Mouse (Mus musculus) gonadal fat pad, adult 2 months (tissue): ENCODE measurements around the gene Prkce. TPM values are rescaled to one million over a fixed set of nuclear protein-coding genes. Genes with fewer than 3 reads are reported as not detected.

Source experiments
- DNase-seq: peaks from one replicate; pipeline ENCODE4 v3.0.0-alpha.2; 2012; ENCODE audit warnings: low read depth
- polyA plus RNA-seq: library from polyadenylated mRNA; depleted of rRNA; stranded (reverse); fragments of >200 nt; gene quantifications from 2 replicates; pipeline ENCODE4 v1.2.3, GENCODE M21; 2012; rRNA removed

Prkce gene
- 3.6 and 6.0 TPM in 2 replicates for polyA plus RNA-seq

DNA sequence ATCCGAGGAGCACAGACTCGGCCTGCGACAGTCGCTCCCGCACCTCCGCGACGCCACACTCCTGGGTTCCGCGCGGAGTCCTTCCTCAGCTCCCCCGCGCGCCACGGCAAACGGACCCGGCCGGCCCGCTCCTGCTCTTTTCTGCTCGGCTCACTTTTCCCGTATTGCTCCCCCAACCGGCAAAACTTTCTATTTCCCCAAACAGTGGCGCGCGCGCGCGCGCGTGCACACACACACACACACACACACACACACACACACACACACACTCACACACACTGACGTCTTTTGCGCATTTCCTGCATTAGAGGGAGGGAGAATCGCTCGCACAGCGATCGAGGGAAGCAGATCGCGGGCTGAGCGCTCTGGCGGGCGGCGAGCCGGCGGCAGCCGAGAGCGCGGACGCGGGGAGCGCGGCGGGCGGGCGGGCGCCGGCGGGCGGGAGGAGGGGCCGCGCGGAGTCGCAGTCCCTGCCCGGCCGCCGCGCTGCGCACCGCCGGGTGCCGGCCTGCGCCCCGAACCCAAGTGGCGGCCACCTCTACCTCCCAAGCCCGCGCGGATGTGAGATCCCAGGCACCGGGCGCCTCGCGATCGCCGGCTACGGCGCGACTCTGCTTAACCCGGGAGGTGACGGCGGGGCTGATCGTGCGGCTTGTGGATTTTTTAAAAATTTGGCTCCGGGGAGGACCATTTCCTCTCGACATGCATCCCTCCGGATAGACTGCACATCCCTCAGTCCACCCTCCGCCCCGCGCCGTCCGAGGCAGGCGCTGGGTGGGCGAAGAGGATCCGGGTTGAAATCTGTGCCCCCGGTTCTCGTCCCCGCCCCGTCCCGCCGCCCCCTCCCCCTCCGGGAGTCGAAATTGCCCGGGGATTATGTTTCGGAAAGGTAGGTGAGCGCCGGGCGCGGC lies at the start of gene Prkce:
Prkce (plus strand) TSS at position 466 of the 911 bp plus-strand sequence.
- DNase-seq: no peak

DNA sequence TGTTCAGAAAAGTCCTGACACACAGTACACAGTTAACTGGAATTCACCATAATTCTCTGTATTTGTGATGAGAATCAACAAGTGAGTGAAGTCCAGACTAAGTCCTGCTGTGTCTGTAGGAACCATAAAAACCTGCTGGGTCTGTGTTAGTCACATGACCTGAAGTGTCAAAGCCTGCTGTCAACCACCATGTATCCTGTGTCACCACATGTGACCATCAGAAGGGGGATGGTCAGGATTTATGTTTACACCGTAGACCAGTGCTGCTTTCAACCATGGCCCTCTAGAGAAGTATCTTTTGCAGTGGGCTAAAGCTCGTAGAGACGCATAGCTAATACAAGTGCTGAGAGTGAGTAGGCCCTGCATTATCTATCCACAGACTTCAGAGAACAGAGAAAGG lies 44.4 kb upstream of the Prkce start:
- no peak for DNase-seq

DNA sequence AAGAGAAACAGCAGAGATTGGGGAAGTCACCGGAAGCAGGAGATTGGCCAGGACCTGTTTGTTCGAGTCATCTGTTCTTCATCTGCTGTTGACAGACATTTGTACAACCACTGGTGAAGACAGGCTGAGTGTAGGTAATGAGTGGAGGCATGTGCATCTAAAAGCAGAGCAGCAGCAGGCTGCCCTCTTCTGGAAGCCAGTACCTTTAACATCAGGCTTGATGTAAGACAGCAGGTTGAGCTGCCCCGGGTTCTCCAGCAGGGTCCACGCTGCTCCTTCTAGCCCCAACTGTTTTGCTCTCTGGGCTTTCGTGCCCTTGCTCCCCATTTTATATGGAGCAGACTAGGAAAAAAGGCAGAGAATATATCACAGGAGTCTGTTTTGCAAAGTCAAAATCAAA lies 41.7 kb upstream of the Prkce start:
- DNase-seq: no peak

DNA sequence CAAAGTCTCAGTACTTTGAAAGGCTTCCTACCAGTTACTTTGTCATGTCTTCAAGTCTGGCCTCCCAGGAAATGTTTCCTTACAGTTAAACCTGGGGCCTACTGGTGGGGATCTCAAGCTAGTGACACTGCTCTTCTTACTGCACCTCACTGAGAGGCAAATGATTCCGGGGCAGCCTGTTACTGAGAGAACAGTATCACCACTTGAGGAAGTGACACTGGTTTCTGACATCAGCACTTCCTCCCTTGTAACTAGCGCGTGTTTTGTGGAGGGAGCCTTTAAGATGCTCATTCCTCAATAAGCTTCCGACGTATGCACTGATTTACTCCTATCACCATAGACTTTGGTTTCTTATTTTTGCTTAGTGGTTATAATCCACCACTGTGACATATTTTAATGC lies 39.4 kb upstream of the Prkce start:
- no peak for DNase-seq

DNA sequence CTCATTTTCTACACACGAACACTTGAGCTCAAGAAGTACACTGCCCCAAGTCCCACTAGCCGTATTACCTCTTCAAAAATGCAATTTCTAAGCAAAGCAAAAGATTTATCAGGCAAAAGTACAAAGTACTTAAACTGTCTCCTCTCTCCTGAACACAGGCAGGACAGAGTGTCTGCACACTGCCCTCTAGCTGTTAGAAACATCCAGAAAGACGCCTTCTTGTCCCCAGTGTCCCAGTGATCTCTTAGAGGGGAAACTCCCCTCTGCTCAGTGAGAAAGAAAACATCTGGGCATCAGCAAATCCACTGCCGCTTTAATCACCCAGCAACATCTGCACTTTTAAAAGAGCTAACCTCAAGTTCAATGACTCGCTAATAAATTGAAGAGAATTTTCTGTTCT lies 35.1 kb upstream of the Prkce start:
- DNase-seq: no peak

DNA sequence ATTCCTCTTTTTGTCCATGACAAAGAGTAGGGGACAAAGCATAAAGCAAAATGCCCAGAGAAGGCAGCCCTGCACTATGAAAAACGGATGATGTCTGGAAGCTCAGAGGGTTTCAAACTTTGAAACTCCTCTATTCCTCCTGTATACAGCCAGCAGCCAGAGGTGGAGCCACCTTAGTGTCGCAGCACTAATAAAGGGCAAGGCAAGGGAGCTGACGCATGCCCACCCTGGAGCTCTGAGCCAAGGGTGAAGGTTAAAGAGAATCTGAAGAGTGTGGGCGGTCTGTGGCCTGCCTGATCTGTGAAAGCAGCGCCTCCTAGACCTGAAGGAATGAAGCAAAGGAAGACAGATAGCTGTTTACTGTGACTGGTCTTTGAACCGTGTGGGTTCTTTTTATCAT lies 33.1 kb upstream of the Prkce start:
- DNase-seq: no peak

DNA sequence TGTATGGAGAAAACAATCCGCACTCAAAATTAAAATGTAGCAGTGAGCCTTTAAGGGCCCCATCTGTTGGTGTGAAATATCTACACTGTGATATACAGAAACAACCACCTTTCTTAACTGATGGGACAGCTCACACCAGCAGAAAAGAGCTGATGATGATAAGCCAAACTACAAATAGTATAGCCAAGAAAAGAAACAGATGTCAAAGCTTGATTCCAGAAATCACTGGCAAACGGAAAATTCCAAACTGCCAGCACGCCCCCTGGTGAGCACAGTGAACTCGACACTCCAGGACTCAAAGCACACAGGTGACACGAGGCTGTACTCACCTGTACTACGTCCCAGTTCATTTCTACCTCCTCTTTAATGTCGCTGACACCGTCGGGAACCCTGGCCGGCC lies 31.8 kb upstream of the Prkce start:
- no peak for DNase-seq

DNA sequence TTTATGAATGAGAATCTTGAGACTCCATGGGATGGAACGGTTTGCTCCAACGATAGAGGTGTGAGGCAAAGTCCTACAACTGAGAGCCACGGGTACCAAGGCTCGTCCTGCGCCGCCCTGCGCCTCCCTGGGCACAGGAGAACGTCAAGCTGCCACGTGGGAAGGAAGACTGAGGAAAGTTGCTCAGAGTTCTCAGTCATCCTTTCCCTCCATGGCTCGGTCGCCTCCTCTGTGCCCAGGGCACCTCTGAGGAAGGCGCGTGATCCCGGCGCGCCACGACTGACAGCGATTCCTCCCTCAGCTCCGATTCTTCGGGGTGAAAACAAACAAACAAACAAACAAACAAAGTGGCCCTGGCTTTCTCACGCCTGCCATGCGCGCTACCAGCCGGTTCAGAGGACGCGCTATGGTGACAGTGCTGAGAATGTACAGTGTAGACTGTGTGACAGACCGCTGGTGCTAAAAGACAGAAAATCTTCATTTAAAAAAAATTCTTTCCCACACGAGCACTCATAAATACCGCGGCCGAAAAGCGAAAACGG lies 23.0 kb upstream of the Prkce start:
- no peak for DNase-seq

DNA sequence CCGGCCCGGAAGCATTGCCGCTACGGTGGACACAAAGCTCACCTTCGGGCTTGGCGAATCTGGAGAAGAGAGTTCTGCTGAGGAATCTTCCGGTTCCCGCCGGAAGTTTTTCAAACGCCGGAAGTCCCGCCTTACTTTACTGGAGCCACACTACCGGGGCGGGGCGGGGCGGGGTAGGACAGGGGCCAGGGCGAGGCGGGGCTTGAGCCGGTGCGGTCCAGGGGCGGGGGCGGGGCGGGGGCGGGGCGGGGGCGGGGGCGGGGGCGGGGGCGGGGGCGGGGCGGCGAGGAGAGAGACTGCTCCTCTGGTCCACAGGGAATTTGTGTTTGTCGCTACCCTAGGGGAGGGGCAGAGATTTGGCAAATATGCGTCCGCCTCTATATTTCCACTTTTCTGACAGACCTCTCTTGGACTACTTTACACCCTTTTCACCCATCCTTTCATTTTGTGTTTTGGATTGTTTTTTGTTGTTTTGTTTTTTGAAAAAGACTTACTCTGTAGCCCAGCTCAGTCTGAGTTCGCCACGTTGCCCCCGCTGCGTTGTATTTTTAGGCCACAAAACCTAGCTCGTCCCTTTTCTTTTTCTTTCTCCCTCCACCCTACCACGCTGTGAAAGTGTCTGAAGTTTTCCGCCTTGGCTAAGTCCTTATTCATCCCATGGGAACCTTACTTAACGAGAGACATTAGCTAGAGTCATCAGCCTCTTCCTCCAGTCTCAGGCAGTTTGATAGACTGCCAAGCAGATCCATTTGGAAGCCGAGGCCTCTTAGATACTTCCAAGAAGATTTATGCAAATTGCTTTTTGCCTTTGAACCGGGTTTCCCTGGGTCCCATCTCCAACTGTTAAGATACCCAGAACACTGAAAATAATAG lies 22.3 kb upstream of the Prkce start, which contains the start of gene Srbd1:
Srbd1 (minus strand) TSS at position 97 of the 873 bp plus-strand sequence.
- no peak for DNase-seq

DNA sequence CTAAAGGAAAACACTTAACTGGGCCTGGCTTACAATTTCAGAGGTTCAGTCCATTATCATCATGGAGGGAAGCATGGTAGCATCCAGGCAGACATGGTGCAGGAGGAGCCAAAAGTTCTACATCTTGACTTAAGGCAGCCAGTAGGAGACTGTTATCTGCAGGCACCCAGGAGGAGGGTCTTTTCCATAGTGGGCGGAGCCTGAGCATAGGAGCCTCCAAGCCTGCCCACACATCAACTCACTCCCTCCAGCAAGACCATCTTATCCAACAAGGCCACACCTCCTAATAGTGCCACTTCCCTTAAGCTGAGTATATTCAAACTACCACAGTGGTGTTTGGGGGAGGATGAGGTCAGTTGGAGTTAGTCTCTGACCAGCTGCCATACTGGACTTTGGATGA lies 17.9 kb upstream of the Prkce start:
- DNase-seq: no peak

DNA sequence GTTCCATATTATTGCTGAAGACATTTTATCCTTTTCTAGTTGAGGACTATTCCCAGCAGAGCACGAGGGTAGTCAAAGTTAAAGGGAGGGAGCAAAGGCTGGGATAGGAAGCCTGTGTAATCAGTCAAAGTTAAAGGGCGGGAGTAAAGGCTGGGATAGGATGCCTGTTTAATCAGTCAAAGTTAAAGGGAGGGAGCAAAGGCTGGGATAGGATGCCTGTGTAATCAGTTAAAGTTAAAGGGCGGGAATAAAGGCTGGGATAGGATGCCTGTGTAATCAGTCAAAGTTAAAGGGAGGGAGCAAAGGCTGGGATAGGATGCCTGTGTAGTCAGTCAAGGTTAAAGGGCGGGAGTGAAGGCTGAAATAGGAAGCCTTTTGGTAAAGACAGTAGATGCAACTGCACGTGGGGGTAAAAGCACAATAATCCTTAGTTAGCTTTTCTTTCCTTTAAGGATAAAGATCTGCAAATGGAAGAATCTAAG lies 16.7 kb upstream of the Prkce start:
- DNase-seq: no peak

DNA sequence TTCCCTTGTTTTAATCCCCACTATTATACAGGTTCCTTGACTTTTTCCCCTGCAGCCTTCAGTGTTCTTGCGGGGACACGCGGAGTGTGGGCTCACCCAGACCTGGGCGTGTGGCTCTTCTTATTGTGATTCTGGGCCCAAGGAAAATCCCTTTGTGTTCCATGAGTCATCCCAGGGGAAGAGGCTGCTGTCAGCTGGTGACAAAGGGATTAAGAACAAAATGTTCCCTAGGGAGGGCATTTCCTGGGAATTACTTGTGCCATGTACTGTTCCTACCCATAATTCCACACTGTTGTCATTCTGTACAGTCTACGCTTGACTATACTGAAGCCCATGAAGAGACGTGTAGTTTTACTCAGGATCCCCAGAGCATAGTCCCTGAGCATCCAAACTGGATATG lies 10.6 kb upstream of the Prkce start:
- DNase-seq: no peak

DNA sequence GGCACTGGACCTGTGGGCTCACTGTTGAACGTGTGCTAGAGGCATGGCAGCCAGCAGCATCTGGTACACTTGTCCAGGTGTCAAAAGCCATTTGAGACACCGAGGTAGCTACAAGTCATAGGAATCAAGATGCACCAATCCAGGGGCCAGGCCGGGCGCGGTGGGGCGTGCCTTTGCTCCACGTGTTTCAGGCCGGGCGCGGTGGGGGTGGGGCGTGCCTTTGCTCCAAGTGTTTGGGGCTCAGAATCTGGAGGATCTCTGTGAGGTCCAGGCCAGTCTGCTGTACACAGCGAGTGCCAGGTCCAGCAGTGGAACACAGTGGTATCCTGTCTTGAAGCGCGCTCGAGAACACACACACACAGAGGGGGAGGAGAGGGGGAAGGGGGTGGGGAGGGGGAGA lies 4.9 kb upstream of the Prkce start:
- no peak for DNase-seq

DNA sequence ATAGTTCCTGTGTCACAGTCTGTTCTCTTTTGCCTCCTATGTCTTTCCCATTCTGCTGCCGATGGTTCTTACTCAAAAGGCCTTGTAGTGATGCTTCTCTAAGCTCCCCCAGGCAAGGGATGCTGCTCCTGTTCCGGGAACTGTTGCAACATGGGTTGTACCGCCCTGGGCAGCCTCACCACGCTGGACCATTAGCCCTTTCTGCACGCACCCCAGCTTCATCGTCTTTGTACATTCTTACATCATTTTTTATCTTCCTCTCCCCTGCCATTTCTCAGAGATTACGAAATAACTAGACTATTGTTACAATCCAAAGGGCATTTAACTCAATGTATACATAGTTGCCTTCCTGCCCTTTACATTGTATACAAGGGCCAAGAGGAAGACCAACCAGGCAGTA lies 3.2 kb upstream of the Prkce start:
- no peak for DNase-seq

DNA sequence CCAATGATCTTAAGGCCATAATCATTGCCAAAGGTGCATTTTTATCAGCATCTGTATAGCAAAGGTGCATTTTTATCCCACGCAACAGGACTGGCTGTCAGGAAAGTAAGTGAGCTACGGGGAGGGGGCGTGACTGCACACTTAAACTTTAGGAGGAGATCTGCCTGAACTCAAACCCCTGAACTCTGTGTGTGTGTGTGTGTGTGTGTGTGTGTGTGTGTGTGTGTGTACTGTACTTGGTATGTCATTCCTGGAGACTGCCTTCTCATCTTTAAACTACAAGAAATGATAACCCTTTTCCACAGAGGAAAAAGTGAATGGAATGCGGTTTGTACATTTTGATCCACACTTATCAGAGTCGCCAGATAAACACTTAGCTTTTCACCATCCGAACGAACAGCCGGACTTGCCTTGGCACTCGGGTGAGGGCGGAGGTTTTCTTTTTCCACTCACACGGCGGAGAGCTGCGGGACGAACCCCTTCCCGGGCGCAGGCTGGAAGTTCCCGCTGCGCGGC lies 1.5 kb upstream of the Prkce start:
- DNase-seq: no peak

DNA sequence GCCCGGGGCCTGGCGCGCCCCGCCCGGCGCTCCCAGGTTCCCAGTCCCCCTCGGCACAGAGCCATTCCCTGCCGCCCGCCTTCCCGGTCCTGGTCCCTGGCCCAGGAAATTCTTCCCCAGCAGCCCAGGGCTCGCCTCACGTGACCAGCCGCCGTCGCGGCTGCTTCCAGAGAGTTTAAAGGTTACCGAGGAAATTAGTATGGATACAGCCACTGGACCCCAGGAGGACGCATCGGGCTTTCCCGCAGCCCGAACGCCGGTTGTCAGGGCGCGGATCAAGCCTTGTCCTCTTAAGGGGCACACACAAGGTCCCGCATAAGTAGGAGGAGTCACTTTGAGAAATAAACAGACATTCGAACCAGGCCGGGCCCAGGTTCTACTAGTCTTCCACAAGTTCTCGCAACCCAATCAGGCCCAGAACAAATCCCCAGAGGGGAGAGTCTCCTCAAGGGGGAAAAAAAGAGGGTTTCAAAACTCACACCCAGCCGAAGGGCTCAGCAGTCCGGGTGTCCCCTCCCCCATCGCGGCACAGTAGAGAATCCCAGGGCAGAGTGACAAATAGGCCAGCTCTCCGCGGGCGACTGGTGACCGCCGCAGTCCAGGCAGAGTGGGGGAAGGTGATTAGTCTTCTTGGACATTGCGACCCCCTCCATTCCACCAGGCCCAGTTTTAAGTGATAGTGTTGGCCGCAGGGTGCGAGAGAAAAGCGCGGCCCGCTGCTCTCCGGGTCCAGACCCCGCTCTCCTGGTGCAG lies 842 bp upstream of the Prkce start:
- DNase-seq: no peak

DNA sequence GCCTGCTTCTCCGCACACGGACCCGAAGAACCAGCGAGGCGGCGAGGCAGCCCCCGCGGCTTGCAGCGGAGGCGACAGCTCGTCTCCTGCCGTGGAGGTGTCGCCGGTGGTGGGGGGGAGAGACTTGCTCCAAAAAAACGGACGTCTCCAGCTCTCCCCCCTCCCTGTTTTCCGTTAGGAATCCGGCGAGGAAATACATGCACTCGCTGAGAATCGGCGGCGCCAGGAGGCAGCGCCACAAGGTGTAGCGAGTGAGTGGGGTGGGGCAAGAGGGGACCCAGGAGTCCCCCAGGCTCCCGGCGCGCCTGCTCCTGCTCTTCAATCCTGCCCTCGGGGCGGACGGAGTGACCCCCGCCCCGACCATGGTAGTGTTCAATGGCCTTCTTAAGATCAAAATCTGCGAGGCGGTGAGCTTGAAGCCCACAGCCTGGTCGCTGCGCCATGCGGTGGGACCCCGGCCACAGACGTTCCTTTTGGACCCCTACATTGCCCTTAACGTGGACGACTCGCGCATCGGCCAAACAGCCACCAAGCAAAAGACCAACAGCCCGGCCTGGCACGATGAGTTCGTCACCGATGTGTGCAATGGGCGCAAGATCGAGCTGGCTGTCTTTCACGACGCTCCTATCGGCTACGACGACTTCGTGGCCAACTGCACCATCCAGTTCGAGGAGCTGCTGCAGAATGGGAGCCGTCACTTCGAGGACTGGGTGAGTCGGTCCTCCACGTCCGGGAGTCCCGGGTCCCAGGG lies 821 bp downstream of the Prkce start:
- DNase-seq: no peak

DNA sequence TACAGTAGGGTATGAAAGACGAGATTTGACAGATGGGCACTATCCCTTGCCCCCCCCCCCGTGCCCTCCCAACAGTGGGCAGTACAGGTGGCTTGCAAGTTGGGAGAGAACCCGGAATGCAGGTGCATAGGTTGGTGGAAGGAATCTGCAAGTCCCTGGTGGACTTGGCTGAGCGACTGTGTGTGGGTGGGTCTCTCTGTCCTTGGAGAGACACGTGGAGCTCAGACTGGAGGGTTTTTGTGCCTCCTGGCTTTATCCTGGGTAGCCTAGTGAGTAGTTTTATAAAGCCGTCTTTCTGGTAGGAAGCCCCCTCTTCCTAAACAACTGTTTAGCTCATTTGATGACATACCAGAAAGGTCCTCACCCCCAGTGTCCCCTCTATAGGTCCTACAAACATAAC lies 1.5 kb downstream of the Prkce start:
- DNase-seq: no peak

DNA sequence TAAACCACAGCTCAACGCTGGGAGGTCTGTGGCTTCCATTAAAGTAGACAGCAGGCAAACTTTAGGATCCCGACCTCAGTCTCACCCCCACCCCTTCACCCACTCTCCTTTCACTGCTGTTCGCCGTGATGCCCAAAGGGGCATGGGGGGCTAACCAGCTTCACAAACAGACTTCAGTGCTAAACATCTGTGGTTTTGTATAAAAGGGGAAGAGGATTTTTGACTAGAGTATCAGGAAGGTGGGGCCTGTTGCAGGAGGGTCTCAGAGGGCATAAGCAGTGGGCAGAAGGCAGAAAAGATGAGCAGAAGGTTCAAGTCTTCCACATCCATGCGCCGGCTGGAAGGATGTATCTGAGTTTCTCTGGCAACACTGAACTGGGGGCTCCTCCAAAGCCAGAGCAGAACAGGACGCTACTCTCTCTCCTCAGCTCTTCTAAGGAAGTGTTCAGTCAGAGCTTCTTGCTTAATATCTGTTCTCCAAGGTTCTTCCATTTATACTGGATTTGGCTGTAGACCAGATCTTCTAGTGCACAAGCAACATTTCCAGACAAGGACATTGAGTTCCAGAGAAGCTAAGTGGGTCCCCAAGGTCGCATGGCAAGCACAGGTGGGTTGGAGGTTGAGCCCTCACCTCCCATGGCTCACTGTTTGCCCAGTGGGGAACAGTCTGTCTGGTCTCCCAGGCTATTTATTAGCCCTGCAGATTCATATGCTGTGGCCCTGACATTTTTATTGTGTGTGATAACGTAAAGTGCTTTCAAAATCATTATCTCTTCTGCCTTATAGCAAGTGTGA lies 2.8 kb downstream of the Prkce start:
- no peak for DNase-seq

DNA sequence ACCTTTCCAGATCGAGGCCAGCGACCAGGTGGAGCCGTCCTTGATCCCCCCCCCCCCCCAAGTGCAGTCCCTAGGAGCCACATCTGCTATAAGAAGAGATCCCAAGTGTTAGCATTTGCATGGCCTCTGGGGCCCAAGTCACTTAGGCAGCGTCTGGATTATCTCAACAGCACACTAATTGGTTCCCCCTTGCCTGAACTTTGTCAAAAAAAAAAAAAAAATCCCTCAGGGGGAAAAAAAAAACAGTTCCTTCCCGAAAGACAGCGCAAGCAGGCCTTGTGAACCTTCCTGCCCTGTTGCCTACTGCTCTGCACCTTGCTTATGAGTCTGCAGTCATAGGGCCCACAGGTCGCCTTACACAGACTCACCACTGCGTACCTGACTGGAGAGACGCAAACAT lies 7.9 kb downstream of the Prkce start:
- no peak for DNase-seq
